Mouse (Mus musculus): ENCODE results near the gene Cx3cr1.

Cx3cr1 gene

DNA sequence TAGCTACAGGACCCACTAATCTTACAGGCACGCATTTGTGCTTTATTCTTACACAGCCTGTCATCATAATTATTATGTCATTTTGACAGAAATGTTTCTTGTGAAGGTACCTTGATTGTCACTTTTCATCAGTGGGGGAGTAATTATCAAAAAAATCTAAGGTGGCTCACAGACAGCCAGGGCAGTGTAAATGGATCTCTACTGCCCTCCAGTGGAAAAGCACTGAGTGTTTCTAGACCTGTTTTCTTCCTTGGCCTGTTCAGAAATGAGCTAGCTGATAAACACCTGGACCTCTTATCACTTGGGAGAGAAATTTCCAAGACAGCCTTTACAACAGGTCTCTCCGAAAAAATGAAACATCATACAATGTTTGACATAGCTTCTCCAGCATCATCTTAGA is 179.0 kb downstream of the Cx3cr1 start:
- peak; percentile 9 for DNase-seq (ENCODE audit: inconsistent ontology term)

GRCm38 (mm10) chr9:119889446-119889845 is 180.2 kb downstream of the Cx3cr1 start:
- no peak for DNase-seq (ENCODE audit: inconsistent ontology term)

- peak; percentile 86 for DNase-seq (ENCODE audit: inconsistent ontology term)
Observed at GRCm38 (mm10) chr9:119888843-119889246, 180.8 kb downstream of the Cx3cr1 start.

- no peak for DNase-seq (ENCODE audit: inconsistent ontology term)
Observed at GRCm38 (mm10) chr9:119887144-119887901, 182.4 kb downstream of the Cx3cr1 start.

DNA sequence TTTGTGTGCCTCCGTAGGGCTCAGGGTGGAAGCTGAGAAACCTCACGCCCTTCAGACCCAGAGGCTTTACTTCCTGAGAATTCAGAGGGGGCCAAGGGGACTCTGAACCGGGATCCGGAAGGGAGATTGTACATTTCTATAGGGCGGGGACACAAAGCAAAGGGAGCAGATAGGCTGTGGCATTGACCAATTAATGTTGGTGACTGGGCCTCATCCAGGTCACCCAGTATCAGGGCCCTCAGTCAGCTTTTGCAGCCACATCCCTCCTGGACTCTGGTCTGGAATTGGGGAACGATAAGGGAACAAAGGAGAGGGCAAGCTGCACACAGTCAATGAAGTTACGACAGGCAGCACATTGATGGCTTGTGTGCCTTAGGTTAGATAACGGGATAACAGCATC is 215.5 kb downstream of the Cx3cr1 start:
- DNase-seq (ENCODE audit: inconsistent ontology term), result no peak

- DNase-seq (ENCODE audit: inconsistent ontology term), result no peak
Observed at GRCm38 (mm10) chr9:119853071-119853846, 216.4 kb downstream of the Cx3cr1 start.

- no peak for DNase-seq (ENCODE audit: inconsistent ontology term)
Observed at GRCm38 (mm10) chr9:119852347-119853030, 217.2 kb downstream of the Cx3cr1 start.
